Mouse (Mus musculus) layer of hippocampus, postnatal 14 days (tissue): ENCODE data around the gene Rasal1. TPM values are rescaled to one million over a fixed set of nuclear protein-coding genes. Genes with fewer than 3 reads are reported as not detected.

Experiments used
- DNase-seq, 2 experiments: peaks; one replicate each; pipeline ENCODE4 v3.0.0; 2021 to 2022; ENCODE audit warnings: low spot score in 2 of 2, mixed read lengths in 1 of 2
- total RNA-seq, 2 experiments: library from RNA; stranded (reverse); gene quantifications; 2 replicates each; pipeline ENCODE4 v1.2.3; 2021

Rasal1 gene
- total RNA-seq, 2 experiments from 2014 or later = 82.3 to 92.4 TPM

DNA sequence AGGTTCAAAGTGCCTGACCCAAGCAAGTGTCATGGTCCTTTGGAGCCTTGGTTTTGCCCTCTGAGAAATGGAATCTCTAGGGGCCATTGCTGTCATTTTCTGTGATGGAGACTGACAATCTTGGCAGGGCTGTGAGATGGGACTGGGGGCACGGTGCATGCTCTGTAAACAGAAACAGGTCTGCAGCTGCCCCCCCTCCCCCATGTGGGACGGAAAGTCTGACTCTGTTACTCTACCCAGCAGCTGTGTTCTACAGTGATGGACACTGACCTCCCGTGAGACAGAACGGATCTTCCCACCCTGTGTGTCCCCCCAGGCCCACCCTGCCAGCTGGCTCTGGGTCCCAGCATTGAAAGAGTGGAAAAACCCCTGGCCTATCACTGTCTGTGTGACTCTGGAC lies 41.8 kb downstream of the Rasal1 start:
- DNase-seq = no peak

DNA sequence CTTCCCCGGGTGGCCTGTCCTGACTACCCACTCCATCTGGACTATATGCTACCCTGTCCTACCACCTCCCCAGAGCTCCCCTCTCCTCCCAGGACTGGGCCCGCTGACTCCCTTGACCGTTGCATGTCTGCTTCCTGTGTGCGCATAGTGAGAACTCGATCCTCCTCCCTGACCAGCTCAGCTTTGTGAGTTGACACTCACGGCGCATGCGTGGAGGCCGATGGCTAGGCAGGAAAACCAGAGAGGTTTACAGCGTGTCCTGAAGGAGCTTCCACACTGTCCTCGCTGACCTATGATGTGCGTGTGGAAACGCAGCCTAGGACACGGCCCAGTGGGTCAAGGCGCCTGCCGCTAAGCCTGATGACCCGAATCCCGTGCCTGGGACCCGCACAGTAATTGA lies 43.4 kb downstream of the Rasal1 start:
- DNase-seq = no peak

DNA sequence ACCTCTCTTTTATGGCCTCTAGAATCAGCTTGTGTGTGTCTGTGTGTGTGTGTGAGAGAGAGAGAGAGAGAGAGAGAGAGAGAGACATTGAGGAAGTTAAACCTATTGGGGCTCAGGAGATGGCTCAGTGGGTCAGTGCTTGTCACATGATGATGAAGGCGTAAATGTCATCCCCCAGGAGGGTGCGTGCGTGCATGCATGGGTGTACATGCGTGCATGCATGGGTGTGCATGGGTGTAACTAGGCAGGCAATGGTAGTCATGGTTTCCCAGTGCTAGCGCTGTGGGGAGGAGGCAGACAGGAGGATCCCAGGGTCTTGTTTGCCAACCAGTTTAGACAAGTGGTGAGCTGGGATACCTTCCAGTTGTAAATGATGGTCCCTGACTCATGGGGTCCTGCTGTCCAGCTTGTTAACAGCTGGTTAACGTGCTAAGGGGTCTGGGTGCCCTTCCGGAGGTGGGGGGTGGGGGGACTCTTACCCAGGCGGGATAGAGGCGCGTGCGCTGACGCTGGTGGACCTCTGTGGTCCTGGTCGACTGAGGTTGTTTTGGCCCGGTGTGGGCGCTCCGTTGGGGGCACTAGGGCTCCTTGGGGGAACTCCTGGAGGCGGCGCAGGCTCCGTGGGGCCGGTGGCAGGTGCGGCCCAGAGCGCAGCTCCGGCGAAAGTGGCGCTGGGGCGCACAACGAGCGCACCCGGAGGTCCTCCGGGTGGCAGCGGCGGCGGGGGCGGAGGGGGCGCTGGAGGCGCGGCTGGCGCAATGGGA lies 45.5 kb downstream of the Rasal1 start:
- no peak for DNase-seq

DNA sequence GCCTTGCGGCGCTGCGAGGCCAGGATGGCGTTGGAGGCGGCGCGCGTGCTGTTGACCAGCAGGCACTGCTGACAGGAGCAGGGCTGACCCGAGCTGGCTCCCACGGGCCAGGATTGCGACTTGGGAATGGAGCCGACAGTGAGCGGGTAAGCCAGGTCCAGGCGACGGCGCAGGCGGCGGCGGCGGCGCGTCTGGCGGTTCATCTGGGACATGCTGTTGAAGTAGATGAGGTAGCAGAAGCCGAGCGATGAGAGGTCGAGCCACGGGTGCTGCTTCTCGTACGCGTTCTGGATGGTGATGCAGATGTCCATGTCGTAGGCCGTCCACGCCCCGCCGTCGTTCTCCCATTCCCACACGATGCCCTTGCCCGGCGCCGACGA lies 46.1 kb downstream of the Rasal1 start:
- DNase-seq = no peak

DNA sequence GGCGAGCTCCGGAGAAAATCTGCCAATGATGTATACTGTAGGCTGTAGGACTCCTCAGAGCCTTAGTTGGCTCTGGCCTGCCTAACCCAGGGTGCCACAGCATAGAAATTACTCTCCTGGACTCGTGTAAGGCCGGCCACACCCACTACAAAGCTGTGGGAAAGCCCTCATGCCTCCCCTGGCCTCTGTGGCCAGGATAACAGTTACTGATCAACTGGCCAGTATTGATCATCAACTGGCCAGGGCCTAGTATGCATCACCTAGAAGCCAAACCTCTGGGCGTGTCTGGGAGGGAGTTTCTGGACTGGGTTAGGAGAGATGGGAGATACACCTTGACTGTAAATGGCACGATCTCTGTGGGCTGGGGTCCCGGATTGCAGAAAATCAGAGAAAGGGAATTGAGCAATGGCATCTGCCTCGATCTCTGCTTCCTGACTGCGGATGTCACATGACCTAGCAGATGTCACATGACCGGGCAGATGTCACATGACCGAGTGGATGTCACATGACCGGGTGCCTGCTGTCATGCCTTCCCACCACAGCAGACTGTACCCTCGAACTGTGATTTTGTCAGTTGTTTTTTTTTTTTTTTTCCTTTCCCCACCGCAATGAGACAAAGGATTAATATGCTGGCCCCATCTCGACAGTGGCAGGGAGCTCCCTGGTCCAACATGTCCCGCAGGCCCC lies 47.6 kb downstream of the Rasal1 start:
- DNase-seq = no peak

DNA sequence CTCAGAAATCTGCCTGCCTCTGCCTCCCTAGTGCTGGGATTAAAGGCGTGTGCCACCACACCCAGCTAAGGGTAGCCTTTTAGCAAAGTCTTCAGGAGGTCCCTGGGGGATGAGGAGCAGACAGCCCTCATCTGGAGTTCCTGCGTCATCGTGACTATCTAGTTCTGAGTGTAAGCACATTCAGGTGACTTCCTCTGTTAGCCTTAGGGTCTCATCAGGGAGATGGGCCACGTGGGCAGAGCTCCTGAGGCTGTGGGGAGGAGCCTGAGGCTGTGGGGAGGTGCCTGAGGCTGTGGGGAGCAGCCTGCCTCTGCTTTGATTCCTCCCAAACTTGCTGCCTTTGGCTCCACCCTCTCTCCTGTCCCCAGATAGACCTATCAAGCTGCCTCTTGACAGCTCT lies 48.3 kb downstream of the Rasal1 start:
- no peak for DNase-seq

DNA sequence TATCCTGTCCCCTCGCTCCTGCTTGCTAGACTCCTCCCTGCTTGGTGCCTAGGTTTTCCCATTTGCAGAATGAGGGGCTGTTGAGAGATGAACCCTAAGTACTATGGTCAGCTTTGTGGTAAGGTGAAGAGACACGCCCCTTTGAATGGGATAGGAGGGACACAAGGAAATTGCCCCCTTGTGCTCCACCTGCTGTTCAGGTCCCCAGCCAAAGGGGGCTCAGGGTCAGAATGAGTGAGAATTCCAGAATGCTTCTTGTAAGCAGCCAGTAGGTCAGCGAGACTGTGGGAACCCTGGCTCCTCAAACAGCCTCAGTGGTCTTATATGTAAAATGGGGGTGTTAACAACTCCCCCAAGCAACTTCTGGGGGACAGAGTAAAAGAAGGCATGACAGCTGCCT lies 49.6 kb downstream of the Rasal1 start:
- DNase-seq = no peak

DNA sequence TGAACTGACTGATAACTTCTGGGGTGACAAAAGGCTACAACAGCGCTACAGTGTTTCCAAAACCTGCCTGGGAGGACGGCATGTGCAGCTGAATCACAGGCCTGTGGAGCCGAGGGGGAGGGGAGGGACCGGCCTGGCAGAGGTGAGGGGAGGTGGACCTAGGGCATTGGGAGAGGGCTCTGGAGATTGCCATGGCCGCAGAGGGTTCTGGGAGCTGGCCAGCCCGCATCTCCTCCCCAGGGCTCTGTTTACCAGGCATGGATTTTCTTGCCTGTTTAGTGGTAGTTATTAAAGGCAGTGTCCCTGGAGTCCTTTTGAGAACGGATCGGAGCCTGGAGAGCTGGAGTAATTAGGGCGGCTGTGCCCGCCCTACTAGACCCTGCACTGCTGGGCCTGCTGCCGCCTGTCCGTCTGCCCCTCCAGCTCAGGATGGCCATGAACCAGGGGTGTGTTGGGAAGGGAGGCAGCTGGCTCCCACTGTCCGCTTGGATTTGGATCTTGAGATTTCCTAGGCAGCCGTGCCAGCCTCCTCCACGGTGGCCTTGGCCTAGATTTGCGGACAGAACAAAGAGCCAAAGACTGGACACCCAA lies 50.3 kb downstream of the Rasal1 start:
- DNase-seq = peak in 1 of 2 experiments; percentile 67

DNA sequence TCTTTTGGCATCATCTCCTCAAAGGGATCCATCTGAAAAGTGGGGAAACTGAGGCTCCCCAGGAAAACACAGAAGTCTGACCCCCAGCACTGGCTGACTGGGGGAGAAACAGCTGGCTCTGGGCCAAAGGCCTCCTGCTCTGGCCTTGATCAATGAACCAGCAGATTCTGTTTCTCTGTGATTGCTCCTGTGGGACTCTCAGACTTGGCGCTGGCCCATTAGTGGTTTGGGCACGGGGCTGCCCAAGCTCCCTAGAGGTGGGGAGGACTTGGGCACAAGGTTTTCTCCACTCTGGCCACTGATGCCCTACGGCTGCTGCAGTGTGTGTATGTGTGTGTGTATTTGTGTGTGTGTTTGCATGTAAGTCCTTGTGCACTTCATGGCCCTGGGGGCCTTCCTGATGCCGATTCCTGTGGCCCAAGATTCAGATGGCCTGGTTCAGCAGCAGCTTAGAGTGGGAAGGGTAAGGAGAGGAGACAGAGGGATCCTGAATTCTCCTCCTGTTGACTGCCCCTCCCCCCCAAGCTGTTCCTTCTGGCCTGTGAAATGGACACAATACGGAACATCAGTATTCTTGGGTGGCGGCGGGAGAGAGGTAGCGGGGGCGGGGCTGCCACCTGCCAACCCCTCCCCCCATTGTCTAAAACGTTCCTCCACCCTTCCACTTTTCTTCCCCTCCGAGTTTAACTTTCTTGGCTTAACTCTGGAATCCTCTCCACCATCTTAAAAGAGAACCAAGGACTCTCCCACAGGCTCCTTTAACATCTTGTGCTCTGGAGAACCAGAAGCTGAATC lies 52.6 kb downstream of the Rasal1 start:
- no peak for DNase-seq

DNA sequence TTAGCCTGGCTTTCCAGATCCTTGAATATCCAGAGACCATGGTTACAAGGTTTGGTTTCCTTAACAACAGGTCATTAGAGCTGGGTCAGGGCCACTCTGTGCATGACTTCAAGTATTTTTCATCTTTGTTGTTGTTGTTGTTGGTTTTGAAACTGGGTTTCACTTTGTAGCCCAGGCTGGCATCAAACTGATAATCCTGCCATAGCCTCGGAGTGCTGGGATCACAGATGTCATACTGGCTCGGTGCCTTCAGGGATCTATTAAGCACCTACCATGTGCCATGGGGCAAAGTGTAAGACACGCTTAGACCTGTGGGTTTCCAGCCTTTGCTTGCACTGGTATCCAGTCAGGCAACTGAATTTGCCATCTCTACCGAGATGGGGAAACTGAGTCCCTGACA lies 53.8 kb downstream of the Rasal1 start:
- DNase-seq = no peak

DNA sequence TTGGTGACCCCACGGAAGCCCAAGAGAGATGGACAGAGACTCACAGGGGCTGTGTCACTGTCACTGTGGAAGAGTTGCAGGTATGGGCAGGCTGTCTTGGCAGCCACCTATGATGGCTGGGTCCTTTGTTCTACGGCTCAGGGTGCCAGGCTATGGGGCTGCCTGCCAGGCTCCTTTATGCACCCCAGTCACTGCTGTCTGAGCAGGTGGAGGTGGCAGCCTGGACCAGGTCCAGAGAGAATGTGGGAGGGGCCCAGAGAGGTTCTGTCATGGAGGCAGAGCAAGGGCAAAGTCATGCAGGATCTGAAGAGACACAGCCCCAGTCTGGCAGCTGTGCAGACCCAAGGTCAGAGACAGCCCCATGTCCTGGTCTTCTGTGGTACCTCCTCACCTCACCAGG lies 54.4 kb downstream of the Rasal1 start:
- no peak for DNase-seq

DNA sequence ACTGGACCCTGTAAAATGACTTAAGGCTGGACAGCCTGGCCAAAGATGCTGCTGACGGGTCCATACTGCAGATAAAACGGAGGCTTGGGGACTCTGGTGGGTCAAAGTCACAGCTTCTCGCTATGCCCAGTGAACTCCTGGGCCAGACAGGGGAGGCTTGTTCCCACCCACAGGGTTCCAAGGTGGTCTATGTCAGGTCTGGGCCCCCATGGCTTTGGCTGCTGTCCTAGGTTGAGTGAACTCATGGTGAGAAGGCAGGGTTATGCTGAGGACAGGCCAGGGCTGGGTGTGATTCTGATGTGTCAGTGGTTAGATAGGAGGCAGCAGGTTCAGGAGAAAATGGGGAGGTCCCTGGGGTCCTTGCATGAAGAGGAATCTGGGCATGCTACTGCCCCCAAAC lies 55.0 kb downstream of the Rasal1 start:
- no peak for DNase-seq

DNA sequence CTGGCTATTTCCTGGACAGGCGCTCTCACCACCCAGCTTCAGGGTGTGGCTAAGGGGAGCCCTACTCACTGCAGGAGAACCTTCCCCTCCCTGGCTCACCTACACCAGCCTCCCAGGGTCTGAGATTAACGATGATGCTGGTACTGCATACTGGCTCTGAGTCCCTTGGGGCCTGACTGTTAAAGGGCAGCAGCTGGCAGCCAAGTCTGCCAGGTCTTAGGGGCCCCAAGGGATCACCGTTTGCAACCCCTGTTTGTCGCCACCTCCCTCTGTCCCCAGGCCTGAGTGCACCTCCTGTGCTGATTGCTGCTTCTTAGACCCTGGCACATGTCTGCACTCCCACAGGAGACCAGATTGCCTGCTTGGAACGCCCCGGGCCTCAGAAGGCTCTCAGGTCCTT lies 55.8 kb downstream of the Rasal1 start:
- no peak for DNase-seq

DNA sequence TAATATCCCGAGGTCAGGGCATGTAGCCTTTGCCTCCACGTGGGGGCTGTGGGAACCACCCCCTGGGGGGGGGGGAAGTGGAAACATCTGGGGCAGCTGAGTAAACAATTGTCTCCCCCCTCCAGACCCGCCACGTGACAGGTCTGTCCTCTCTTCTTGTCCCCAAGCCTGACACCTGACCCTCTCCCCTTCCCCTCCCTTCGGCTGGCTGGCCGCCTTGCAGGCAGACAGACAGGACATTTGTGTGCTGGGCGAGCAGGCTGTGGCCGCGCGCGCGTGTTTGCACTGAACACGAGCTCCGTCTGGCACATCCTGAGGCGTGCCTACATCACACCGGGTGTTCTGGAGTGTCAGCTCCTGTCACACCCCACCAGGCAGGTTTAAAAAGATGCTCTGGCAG lies 57.9 kb downstream of the Rasal1 start:
- DNase-seq = no peak

DNA sequence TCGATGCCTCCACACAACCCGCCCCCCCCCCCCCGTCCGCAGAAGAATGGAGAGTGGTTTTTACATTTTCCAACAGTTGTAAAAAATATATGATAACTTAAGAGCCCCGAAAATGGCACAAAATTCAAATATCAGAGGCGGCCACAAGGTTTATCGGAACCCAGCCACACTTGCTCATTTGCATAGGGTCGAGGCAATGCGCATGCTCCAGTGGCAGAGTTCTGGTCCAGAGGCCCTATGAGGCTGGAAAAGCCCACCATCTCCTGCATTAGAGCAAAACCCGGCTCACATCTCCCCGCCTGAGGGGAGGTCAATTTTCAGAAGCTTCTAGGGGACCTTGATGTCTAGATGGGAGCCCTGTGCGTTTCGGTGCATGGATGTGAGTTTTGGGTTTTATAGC lies 58.4 kb downstream of the Rasal1 start:
- DNase-seq = no peak

DNA sequence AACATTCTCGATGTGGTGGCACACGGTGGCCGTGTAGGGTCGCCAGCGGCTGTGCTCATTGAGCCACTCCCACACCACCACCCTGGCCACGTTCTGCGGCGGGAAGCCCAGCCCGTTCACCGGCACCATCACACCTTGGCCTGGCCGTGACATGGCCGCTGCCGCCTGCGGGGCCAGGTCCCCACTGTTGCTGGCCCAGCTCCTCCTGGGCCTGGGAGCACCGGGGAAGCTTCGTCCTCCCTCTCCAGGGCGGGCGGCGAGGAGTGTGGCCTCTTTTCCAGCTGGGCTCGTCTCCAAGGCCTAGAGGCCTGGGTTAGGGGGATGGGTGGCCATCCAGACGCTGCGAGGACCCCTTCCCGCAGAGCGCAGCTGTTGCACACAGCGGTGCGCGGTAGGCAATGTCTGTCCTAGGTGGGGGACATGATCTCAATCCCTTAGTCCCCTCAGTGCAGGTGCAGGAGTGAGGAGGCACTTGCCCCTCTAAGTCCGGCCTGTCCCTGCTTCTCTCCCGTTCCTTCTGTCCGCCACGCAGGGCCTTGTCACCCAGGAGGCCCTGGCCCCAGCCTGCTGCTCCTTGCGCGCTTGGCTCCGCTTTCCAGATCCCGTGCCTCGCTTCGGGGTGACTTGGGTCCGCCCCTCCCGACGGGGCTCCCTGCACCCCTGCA lies 61.7 kb downstream of the Rasal1 start:
- DNase-seq = peak; percentile 54 to 62

DNA sequence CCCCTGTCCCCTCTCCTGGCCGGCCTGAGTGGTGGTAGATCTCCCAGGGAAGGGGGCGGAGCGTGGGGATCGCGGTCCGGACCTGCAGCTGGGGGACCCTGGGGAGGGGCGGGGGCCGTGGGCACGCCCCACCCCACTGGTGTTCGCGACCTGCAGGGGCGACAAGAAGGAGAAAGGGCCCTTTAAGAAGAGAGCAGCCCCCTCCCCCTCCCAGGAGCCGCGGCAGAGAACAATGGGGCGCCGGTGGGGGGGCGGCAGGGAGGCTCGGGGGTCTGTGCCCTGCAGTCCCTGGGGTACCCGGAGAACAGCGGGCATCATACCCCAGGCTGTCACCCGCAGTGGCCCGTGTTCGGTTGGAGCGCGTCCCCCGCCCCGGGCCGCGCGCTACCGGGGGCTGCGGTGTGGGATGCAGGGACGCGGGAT lies 62.2 kb downstream of the Rasal1 start:
- peak in 1 of 2 experiments; percentile 46 for DNase-seq

DNA sequence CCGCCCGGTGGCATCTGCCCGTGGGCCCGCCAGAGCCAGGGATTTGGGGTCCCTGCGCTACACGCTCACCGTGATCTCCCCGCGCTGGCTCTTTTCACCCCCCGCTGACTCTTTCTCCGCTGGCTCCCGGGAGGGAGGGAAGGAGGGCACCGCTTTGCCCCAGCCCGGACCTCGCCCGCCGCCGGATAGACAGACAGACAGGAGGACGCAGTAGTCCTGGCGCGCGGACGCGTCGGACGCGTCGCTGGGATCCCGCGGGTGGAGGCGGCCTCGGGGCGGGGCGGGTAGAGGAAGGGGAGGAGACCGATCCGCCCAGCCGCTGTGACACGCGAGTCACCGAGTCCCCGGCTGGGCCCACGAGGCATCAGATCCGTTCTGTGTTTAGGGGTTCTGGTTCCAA lies 62.8 kb downstream of the Rasal1 start:
- DNase-seq = peak; percentile 81 to 83

DNA sequence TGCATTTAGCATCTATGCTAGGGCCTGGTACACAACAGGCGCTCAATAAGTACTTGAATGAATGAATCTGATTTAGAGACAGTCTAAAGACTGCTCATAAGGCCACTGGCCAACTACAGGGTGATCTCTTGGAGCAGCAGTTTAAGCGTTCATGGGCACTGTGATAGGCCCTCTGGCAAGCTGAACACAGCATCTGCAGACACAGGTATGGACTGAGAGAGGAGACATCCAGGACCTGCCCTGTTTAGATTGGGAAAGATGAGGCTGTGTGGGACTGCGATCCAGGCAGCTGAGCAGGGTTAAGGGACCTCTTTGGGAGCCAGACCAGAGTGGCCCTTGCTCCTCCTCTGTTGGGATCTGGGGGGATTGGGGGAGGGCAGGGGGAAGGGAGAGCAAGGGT lies 63.2 kb downstream of the Rasal1 start, which contains the start of gene Dtx1:
Gene Dtx1, minus strand, starts transcription at position 101 of the 400 bp plus-strand sequence.
- DNase-seq = no peak

DNA sequence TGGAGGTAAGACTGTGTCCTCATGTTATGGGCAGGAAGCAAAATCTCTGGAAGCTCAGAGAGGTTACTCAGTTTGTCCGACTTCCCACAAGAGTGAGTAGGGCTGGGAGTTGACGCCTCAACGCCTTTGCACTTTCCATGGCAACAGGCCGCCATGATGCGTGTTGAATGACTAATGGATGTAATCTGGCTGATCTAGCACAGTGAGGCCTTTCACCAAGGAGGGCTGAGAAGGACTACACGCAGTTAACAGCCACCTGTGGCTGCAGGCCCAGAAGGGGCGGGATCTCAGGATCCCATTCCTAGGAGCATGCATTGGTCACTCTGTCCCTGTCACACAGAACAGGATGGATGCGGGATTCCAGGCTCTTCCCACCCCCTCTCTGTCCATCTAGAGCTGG lies 64.1 kb downstream of the Rasal1 start:
- DNase-seq = peak in 1 of 2 experiments; percentile 54

DNA sequence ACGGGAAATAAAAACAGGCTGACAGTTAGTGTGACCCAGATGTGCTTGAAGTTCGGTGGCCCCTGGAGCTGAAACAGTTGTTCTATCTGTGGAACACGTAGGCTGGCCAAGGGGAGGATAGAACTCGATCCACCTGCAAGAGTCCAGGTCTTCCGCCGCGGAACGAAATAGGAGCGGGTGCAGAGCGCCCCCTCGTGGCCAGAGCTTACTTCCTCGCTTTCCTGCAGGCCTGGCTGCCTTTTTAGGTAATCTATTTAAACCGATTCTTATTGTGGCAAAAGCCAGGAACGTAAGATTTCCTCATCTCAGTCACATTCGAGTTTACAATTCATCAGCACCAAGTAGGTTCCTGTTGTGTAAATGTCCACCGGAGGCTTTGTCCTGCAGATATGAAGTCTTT lies 65.7 kb downstream of the Rasal1 start:
- DNase-seq = peak; percentile 83 to 85
